Mouse (Mus musculus) stomach, postnatal 0 days (tissue): ENCODE data around the gene Tmem18.

Source experiments
- CTCF ChIP-seq: IDR thresholded peaks from 2 replicates; pipeline ENCODE4 v1.5.1; 2016; ENCODE audit warnings: antibody characterized with exemption, low read depth, mild to moderate bottlenecking, moderate library complexity
- EP300 ChIP-seq: optimal IDR thresholded peaks from 2 replicates; pipeline ENCODE3; 2016; ENCODE audit warnings: antibody characterized with exemption

GRCm38 (mm10) chr12:30604012-30604411 is 19.8 kb downstream of the Tmem18 start:
- no peak for TF ChIP-seq CTCF
- no peak for TF ChIP-seq EP300
